Mouse (Mus musculus) CD4-positive helper T cell, adult 2 months (primary cell): ENCODE results near the gene Jag1.

Experiments used
- DNase-seq: peaks from one replicate; pipeline ENCODE4 v3.0.0-alpha.2; 2012; ENCODE audit warnings: low read depth, missing footprints, low spot score

Gene Jag1

DNA sequence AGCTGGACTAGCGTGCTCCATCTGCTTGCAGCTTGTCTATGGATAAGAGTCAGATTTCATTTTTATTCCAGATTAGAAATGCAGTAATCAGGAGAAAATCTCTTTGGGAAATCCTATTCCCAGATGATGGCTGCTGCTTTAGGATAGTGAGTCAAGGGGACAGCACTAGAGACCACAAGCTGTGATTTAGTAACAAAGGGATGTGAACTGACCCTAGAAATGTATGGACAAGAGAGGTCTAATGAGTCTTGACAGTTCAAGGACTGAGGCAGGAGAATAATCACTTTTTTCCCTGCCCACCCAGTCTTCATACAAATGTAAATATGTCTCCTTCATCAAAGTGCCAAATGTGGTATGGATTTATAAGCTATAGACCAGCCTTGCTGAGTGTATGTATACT is 52.6 kb downstream of the Jag1 start:
- no peak for DNase-seq

GRCm38 (mm10) chr2:137049906-137050305 is 66.5 kb downstream of the Jag1 start:
- no peak for DNase-seq

- DNase-seq: no peak
Observed at GRCm38 (mm10) chr2:137049367-137049766, 67.1 kb downstream of the Jag1 start.

- DNase-seq: no peak
Observed at GRCm38 (mm10) chr2:137044122-137044521, 72.3 kb downstream of the Jag1 start.
